Mouse (Mus musculus) C2C12 (cell line): Measurements from ENCODE around the gene Ptpn12. TPM values are rescaled to one million over a fixed set of nuclear protein-coding genes. Genes with fewer than 3 reads are reported as not detected.

Source experiments
- H3K27me3 ChIP-seq: one replicate; pipeline ENCODE4 v1.6.1; 2011; ENCODE audit not compliant: control insufficient read depth, insufficient read depth, insufficient read length
- H3K36me3 ChIP-seq: one replicate; pipeline ENCODE4 v1.6.1; 2011; ENCODE audit not compliant: control insufficient read depth, insufficient read depth
- H3K4me3 ChIP-seq: one replicate; pipeline ENCODE4 v1.5.1; 2011; ENCODE audit warnings: mild to moderate bottlenecking, control low read depth; ENCODE audit not compliant: poor library complexity, insufficient read depth, severe bottlenecking
- H3K79me2 ChIP-seq: one replicate; pipeline ENCODE4 v1.6.1; 2011; ENCODE audit not compliant: control insufficient read depth, insufficient read depth
- H3K79me3 ChIP-seq: one replicate; pipeline ENCODE4 v1.6.1; 2011; ENCODE audit warnings: low read depth, control low read depth
- H3ac ChIP-seq: one replicate; pipeline ENCODE3; 2011; ENCODE audit warnings: low read depth; ENCODE audit not compliant: control insufficient read depth, insufficient read length
- CEBPB ChIP-seq: IDR thresholded peaks from one replicate; pipeline ENCODE4 v1.6.1; 2011; ENCODE audit warnings: low read depth, mild to moderate bottlenecking, control low read depth, moderate library complexity
- CTCF ChIP-seq: IDR thresholded peaks from one replicate; pipeline ENCODE4 v1.5.1; 2011; ENCODE audit not compliant: control insufficient read depth, insufficient read depth, insufficient read length
- FOSL1 ChIP-seq: IDR thresholded peaks from one replicate; pipeline ENCODE4 v1.8.0; 2011; ENCODE audit warnings: mild to moderate bottlenecking, low read length; ENCODE audit not compliant: poor library complexity, insufficient read depth, severe bottlenecking
- MAX ChIP-seq: IDR thresholded peaks from one replicate; pipeline ENCODE4 v1.6.1; 2011; ENCODE audit warnings: mild to moderate bottlenecking, control low read depth
- MYOD1 ChIP-seq: IDR thresholded peaks from one replicate; pipeline ENCODE4 v1.6.1; 2011; ENCODE audit warnings: low read depth; ENCODE audit not compliant: control insufficient read depth, insufficient read length
- MYOG ChIP-seq: IDR thresholded peaks from one replicate; pipeline ENCODE4 v1.6.1; 2011; ENCODE audit not compliant: control insufficient read depth, insufficient read length; ENCODE audit errors: extremely low read depth
- USF1 ChIP-seq: IDR thresholded peaks from one replicate; pipeline ENCODE4 v1.6.1; 2011; ENCODE audit warnings: low read depth, mild to moderate bottlenecking, control low read depth, moderate library complexity
- polyA plus RNA-seq: library from polyadenylated mRNA; unstranded; fragments of >200 nt; fragmentation: generic; extraction: Trizol; gene quantifications from one replicate; pipeline ENCODE4 v1.2.1, GENCODE M21; 2012; ENCODE audit warnings: missing spikeins

Gene Ptpn12
- polyA plus RNA-seq, 1 experiment, result 20.3 TPM

DNA sequence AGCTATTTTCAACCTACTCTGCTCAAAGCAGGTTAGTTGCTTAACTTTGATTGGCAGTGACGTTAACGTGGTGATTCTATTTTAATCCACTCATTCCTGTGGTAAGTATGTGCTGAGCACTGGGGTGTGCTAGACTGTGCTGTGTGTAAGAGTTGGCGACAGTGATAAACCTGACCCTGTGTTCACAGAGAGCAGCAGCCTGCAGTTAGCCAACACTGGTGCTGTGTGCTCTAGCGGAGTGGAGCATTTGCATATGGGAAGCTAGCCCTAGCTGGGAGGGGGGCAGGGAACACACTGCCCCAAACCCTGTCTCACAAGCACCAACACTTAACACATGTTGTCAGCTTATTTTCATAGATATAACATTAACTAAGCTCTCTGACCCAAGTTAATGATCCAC, 87.8 kb downstream of the Ptpn12 start:
- Histone ChIP-seq H3K79me2 (no peaks in the 10 kb centered on the region), H3ac (no peak overlapping the region), H3K79me3 (no peaks in the 10 kb centered on the region), H3K4me3 (no peak overlapping the region), H3K27me3 (no peaks in the 10 kb centered on the region), H3K36me3 (no peaks in the 10 kb centered on the region)
- no peak for TF ChIP-seq MYOG
- TF ChIP-seq FOSL1, result no peak
- no peak for TF ChIP-seq USF1
- TF ChIP-seq MYOD1, result no peak
- TF ChIP-seq CEBPB, result no peak

DNA sequence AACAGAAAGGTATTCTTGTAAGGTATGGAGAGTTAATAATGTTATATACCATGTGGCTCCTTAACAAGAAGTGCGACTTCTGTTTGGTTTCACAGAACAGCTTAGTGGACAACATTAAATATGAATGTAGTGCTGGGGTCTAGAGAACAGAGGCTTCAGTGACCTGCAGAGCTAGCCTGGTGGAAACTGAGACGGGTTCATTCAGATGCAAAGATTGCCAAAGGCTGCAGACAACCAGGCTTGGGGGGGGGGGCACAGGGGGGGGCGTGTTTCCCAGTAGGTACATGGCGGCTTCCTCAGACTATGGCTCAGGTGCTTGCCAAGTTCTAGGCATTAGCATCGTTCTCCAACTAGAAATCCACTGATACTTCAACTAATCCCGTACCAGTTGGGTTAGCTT, 91.3 kb downstream of the Ptpn12 start:
- no peak overlapping the region for H3K4me3 ChIP-seq
- H3K79me2 ChIP-seq, result no peaks in the 10 kb centered on the region
- H3ac ChIP-seq, result no peak overlapping the region
- H3K79me3 ChIP-seq, result no peaks in the 10 kb centered on the region
- TF ChIP-seq MYOG, result no peak
- no peak for TF ChIP-seq MAX
- TF ChIP-seq USF1, result no peak
- TF ChIP-seq CEBPB, result no peak
- TF ChIP-seq CTCF, result no peak
- TF ChIP-seq FOSL1, result no peak
- no peak for TF ChIP-seq MYOD1
- no peaks in the 10 kb centered on the region for H3K36me3 ChIP-seq
- no peaks in the 10 kb centered on the region for H3K27me3 ChIP-seq

DNA sequence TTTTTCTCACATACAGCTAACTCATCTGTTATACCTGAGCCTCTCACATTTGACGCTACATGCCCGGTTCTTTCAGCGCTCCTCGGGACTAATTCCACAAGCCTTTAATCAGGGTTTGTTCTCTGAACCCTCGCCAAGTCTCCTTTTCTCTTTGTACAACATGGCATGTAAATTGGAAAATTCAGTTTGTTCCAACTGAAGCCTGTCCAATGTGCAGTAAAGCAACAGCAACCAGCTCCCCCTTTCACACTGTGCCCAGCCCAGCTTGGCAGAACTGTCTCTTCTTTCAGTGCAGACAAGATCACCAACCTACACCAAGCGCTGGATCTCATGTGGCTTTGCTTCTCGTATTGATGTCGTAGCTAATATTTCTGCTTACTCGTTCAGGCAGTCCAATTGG, 92.4 kb downstream of the Ptpn12 start:
- H3K27me3 ChIP-seq, result no peaks in the 10 kb centered on the region
- no peaks in the 10 kb centered on the region for H3K36me3 ChIP-seq
- H3ac ChIP-seq, result no peak overlapping the region
- H3K79me2 ChIP-seq, result no peaks in the 10 kb centered on the region
- H3K79me3 ChIP-seq, result no peaks in the 10 kb centered on the region
- H3K4me3 ChIP-seq, result no peak overlapping the region
- TF ChIP-seq CTCF (no peak), CEBPB (no peak), MYOD1 (no peak), FOSL1 (no peak), MAX (no peak), MYOG (no peak), USF1 (no peak)

DNA sequence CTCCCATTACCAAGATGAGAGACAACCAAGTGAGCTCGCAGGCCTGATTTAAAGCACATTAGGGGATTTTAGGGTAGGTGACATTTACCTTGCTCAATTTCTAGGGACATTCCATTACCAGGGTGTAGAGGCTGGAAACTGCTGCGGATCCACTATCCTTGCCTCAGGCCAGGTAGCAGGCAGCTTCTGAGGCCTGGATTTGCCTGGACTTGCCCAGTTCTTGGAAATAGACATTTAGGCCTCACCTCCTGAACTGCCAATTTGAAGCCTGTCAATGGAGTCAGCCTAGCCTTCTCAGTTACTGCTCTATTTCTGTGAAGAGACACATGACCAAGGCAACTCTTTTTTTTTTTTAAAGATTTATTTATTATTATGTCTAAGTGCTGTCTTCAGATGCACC, 94.8 kb downstream of the Ptpn12 start:
- no peak for TF ChIP-seq CTCF
- no peak for TF ChIP-seq MYOD1
- TF ChIP-seq MAX, result no peak
- no peak for TF ChIP-seq FOSL1
- no peak for TF ChIP-seq CEBPB
- TF ChIP-seq USF1, result no peak
- TF ChIP-seq MYOG, result no peak
- no peak overlapping the region for H3K4me3 ChIP-seq
- H3K27me3 ChIP-seq, result no peaks in the 10 kb centered on the region
- no peaks in the 10 kb centered on the region for H3K79me3 ChIP-seq
- no peak overlapping the region for H3ac ChIP-seq
- no peaks in the 10 kb centered on the region for H3K36me3 ChIP-seq
- no peaks in the 10 kb centered on the region for H3K79me2 ChIP-seq

DNA sequence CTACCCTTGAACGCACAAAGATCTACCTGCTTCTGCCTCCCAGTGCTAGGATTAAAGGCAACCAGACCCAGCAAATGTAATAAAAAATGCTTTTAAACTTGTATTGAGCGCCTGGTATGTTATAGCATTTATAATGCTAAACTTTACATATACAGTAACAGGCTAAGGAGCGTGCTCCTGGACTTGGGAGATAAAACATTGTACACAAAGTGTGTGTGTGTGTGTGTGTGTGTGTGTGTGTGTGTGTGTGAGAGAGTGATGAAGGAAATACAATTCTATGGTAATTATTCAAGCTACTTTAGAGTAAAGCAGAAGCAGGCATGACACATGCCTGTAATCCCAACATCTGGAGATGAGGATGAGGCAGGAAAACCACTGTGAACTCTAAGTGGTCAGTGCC, 99.4 kb downstream of the Ptpn12 start, which contains the start of gene Rsbn1l:
Gene Rsbn1l, minus strand, starts transcription at position 101 of the 400 bp plus-strand sequence.
- Histone ChIP-seq H3K4me3 (no peak within 1 kb of the TSS), H3K36me3 (no peaks in the 10 kb centered on the region), H3K79me3 (no peaks in the 10 kb centered on the region), H3K79me2 (peaks cover 7% of the 10 kb centered on the region), H3ac (no peak within 1 kb of the TSS), H3K27me3 (no peaks in the 10 kb centered on the region)
- TF ChIP-seq MYOD1 (no peak), USF1 (no peak), CEBPB (no peak), FOSL1 (no peak), MYOG (no peak)

DNA sequence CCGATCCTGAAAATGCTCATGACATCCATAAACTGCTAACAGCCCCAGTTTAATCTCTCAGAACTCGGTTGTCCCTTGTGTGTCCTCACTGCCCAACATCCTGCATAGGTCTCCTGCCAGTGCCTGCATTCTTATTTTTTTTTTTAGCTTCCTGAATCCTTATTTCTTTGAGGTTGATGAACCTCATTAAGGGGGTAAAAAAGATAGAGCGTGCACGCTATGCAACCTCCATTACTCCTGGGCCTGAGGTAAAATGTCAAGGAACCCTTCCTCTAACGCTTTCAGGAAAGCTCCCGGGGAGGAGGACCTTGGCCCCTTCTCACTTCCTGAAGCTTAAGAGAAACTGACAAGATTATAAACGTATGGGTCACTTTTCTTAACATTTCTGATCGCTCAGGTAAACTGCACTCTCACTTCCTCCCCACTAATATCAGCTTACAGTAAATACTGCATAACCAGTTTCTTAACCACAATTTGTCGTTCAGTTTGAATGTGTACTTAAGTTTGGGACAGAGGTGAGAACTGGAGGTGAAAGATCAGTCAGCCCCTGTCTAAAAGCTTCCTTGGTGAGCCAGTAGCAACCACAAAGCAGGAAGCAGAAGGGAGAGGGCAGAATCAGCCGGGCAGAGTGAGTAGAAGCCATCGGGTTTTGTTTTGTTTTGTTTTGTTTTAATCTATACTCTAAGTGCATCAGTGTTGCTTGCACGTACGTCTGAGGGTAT, 100.4 kb downstream of the Ptpn12 start:
- H3K79me3 ChIP-seq, result peaks cover 6% of the 10 kb centered on the region
- H3K4me3 ChIP-seq, result no peak overlapping the region
- H3ac ChIP-seq, result no peak overlapping the region
- H3K79me2 ChIP-seq, result peaks cover 17% of the 10 kb centered on the region
- H3K27me3 ChIP-seq, result no peaks in the 10 kb centered on the region
- H3K36me3 ChIP-seq, result no peaks in the 10 kb centered on the region
- TF ChIP-seq CEBPB (no peak), MYOG (no peak), FOSL1 (no peak), USF1 (no peak), CTCF (no peak), MAX (no peak), MYOD1 (no peak)
